Mouse (Mus musculus) hindbrain, embryonic 15.5 days (tissue): ENCODE data around the gene Nol10. TPM values are rescaled to one million over a fixed set of nuclear protein-coding genes. Genes with fewer than 3 reads are reported as not detected.

Experiments used
- ATAC-seq: fragments of 200-750 bp; cut with Nextera tagmentation; 2 replicates; pipeline ENCODE4 v1.8.0; 2017; ENCODE audit warnings: low read depth, moderate number of reproducible peaks, moderate TSS enrichment; ENCODE audit not compliant: low FRiP score
- H3K27ac ChIP-seq: fragments of 300-500 bp; sonication (generic); replicated peaks from 2 replicates; pipeline ENCODE4 v1.5.1; 2015; ENCODE audit warnings: mild to moderate bottlenecking, inconsistent platforms
- H3K27me3 ChIP-seq: fragments of 300-500 bp; sonication (generic); 2 replicates; pipeline ENCODE4 v1.6.1; 2015; ENCODE audit warnings: control low read depth, inconsistent platforms
- H3K36me3 ChIP-seq: fragments of 300-500 bp; sonication (generic); 2 replicates; pipeline ENCODE4 v1.6.1; 2015; ENCODE audit warnings: control low read depth, inconsistent platforms
- H3K4me1 ChIP-seq: fragments of 300-500 bp; sonication (generic); replicated peaks from 2 replicates; pipeline ENCODE4 v1.6.1; 2015; ENCODE audit warnings: control low read depth, inconsistent platforms
- H3K4me2 ChIP-seq: fragments of 300-500 bp; sonication (generic); 2 replicates; pipeline ENCODE4 v1.6.1; 2015; ENCODE audit warnings: moderate library complexity, mild to moderate bottlenecking, inconsistent platforms
- H3K4me3 ChIP-seq: fragments of 300-500 bp; sonication (generic); 2 replicates; pipeline ENCODE4 v1.5.1; 2015; ENCODE audit warnings: mild to moderate bottlenecking, inconsistent platforms
- H3K9ac ChIP-seq: fragments of 300-500 bp; sonication (generic); 2 replicates; pipeline ENCODE4 v1.6.1; 2015; ENCODE audit warnings: inconsistent platforms
- H3K9me3 ChIP-seq: fragments of 300-500 bp; sonication (generic); 2 replicates; pipeline ENCODE4 v1.6.1; 2016; ENCODE audit warnings: control low read depth, inconsistent platforms
- WGBS: fragments of 180-500 bp; shearing (Covaris S2); methylation state at CpG from one replicate; pipeline ENCODE4 v1.1.7; 2015; 5-methylcytosine and 5-hydroxymethylcytosine counted together
- polyA plus RNA-seq: library from polyadenylated mRNA; unstranded; fragments of >200 nt; fragmentation: Nextera tagmentation; extraction: Ambion mirVana; gene quantifications from 2 replicates; pipeline ENCODE4 v1.2.1, GENCODE M21; 2015

Nol10 gene
- polyA plus RNA-seq, 1 experiment from 2014 or later: 21.0 TPM

GRCm38 (mm10) chr12:17369551-17370325 is 21.5 kb downstream of the Nol10 start:
- 96% methylated on average over 7 of the region's 7 CpGs for WGBS
- Histone ChIP-seq H3K27ac (no peak overlapping the region), H3K27me3 (no peaks in the 10 kb centered on the region), H3K4me1 (no peaks in the 10 kb centered on the region), H3K9me3 (no peaks in the 10 kb centered on the region), H3K36me3 (peaks cover 64% of the 10 kb centered on the region), H3K4me3 (no peak overlapping the region), H3K4me2 (no peak overlapping the region), H3K9ac (no peak overlapping the region)
- no peak for ATAC-seq

GRCm38 (mm10) chr12:17371589-17372235 is 23.5 kb downstream of the Nol10 start:
- ATAC-seq: no peak
- WGBS: 88% methylated on average over 8 of the region's 8 CpGs
- no peak overlapping the region for H3K27ac ChIP-seq
- H3K36me3 ChIP-seq: peaks cover 77% of the 10 kb centered on the region
- no peak overlapping the region for H3K9ac ChIP-seq
- H3K9me3 ChIP-seq: no peaks in the 10 kb centered on the region
- H3K4me1 ChIP-seq: no peaks in the 10 kb centered on the region
- no peak overlapping the region for H3K4me2 ChIP-seq
- H3K27me3 ChIP-seq: no peaks in the 10 kb centered on the region
- no peak overlapping the region for H3K4me3 ChIP-seq

GRCm38 (mm10) chr12:17372696-17373095 is 24.4 kb downstream of the Nol10 start:
- WGBS: 83% methylated on average over 3 of the region's 3 CpGs
- H3K9me3 ChIP-seq: no peaks in the 10 kb centered on the region
- peaks cover 76% of the 10 kb centered on the region for H3K36me3 ChIP-seq
- no peak for ATAC-seq
- no peak overlapping the region for H3K9ac ChIP-seq
- no peaks in the 10 kb centered on the region for H3K4me1 ChIP-seq
- H3K27me3 ChIP-seq: no peaks in the 10 kb centered on the region
- H3K4me3 ChIP-seq: no peak overlapping the region
- H3K4me2 ChIP-seq: no peak overlapping the region
- H3K27ac ChIP-seq: no peak overlapping the region

- H3K36me3 ChIP-seq: peaks cover 78% of the 10 kb centered on the region
- whole genome bisulfite sequencing: 99% methylated on average over 5 of the region's 5 CpGs
These were observed 25.3 kb downstream of the Nol10 start for GRCm38 (mm10) chr12:17373470-17373975.

GRCm38 (mm10) chr12:17375243-17375642 is 27.0 kb downstream of the Nol10 start:
- Histone ChIP-seq H3K4me3 (no peak overlapping the region), H3K9me3 (no peaks in the 10 kb centered on the region), H3K27me3 (no peaks in the 10 kb centered on the region), H3K9ac (no peak overlapping the region), H3K4me2 (no peak overlapping the region), H3K27ac (no peak overlapping the region), H3K4me1 (no peaks in the 10 kb centered on the region), H3K36me3 (peaks cover 84% of the 10 kb centered on the region)
- WGBS: 97% methylated on average over 4 of the region's 4 CpGs
- no peak for ATAC-seq

More at GRCm38 (mm10) chr12:17373470-17373975, 25.3 kb downstream of the Nol10 start:
- H3K9ac ChIP-seq: no peak overlapping the region
- no peak for ATAC-seq
- no peak overlapping the region for H3K27ac ChIP-seq
- no peaks in the 10 kb centered on the region for H3K27me3 ChIP-seq
- no peak overlapping the region for H3K4me2 ChIP-seq
- H3K4me1 ChIP-seq: no peaks in the 10 kb centered on the region
- no peak overlapping the region for H3K4me3 ChIP-seq
- no peaks in the 10 kb centered on the region for H3K9me3 ChIP-seq

GRCm38 (mm10) chr12:17376521-17376920 is 28.3 kb downstream of the Nol10 start:
- Histone ChIP-seq H3K4me3 (no peak overlapping the region), H3K9ac (no peak overlapping the region), H3K4me1 (no peaks in the 10 kb centered on the region), H3K36me3 (peaks cover 82% of the 10 kb centered on the region), H3K27ac (no peak overlapping the region), H3K9me3 (no peaks in the 10 kb centered on the region), H3K27me3 (no peaks in the 10 kb centered on the region), H3K4me2 (no peak overlapping the region)
- 87% methylated on average over 6 of the region's 6 CpGs for WGBS
- no peak for ATAC-seq

- 91% methylated on average over 6 of the region's 6 CpGs for WGBS
- no peaks in the 10 kb centered on the region for H3K4me1 ChIP-seq
- H3K36me3 ChIP-seq: peaks cover 49% of the 10 kb centered on the region
- H3K27me3 ChIP-seq: no peaks in the 10 kb centered on the region
- no peak overlapping the region for H3K4me3 ChIP-seq
- ATAC-seq: no peak
- no peaks in the 10 kb centered on the region for H3K9me3 ChIP-seq
- no peak overlapping the region for H3K27ac ChIP-seq
- H3K9ac ChIP-seq: no peak overlapping the region
- no peak overlapping the region for H3K4me2 ChIP-seq
These were observed 32.7 kb downstream of the Nol10 start for GRCm38 (mm10) chr12:17380991-17381390.

- no peaks in the 10 kb centered on the region for H3K27me3 ChIP-seq
- peaks cover 35% of the 10 kb centered on the region for H3K36me3 ChIP-seq
- H3K4me2 ChIP-seq: no peak overlapping the region
- H3K9me3 ChIP-seq: no peaks in the 10 kb centered on the region
- no peak overlapping the region for H3K27ac ChIP-seq
- WGBS: 88% methylated on average over 7 of the region's 7 CpGs
- no peak overlapping the region for H3K9ac ChIP-seq
- no peak overlapping the region for H3K4me3 ChIP-seq
- ATAC-seq: no peak
- no peaks in the 10 kb centered on the region for H3K4me1 ChIP-seq
These were observed 34.5 kb downstream of the Nol10 start for GRCm38 (mm10) chr12:17382759-17383158.

GRCm38 (mm10) chr12:17386896-17387295 is 38.6 kb downstream of the Nol10 start:
- Histone ChIP-seq H3K4me3 (no peak overlapping the region), H3K9ac (no peak overlapping the region), H3K27me3 (no peaks in the 10 kb centered on the region), H3K27ac (no peak overlapping the region), H3K4me2 (no peak overlapping the region), H3K36me3 (peaks cover 4% of the 10 kb centered on the region; the same call in 1 of the 2 replicates), H3K4me1 (no peaks in the 10 kb centered on the region), H3K9me3 (no peaks in the 10 kb centered on the region)
- ATAC-seq: no peak
- WGBS: 89% methylated on average over 3 of the region's 3 CpGs

- Histone ChIP-seq H3K4me1 (no peaks in the 10 kb centered on the region), H3K27ac (no peak overlapping the region), H3K4me3 (no peak overlapping the region), H3K27me3 (no peaks in the 10 kb centered on the region), H3K36me3 (no peaks in the 10 kb centered on the region), H3K4me2 (no peak overlapping the region), H3K9ac (no peak overlapping the region), H3K9me3 (no peaks in the 10 kb centered on the region)
- WGBS: 90% methylated on average over 12 of the region's 12 CpGs
- ATAC-seq: no peak
These were observed 39.3 kb downstream of the Nol10 start for GRCm38 (mm10) chr12:17387332-17388135.

- ATAC-seq: no peak
- H3K4me3 ChIP-seq: no peak overlapping the region
- H3K9me3 ChIP-seq: no peaks in the 10 kb centered on the region
- H3K27me3 ChIP-seq: no peaks in the 10 kb centered on the region
- H3K4me2 ChIP-seq: no peak overlapping the region
- H3K27ac ChIP-seq: no peak overlapping the region
- WGBS: 100% methylated on average over 1 of the region's 1 CpGs
- H3K4me1 ChIP-seq: no peaks in the 10 kb centered on the region
- H3K36me3 ChIP-seq: peaks cover 2% of the 10 kb centered on the region; the same call in 1 of the 2 replicates
- H3K9ac ChIP-seq: no peak overlapping the region
These were observed 39.8 kb downstream of the Nol10 start for GRCm38 (mm10) chr12:17388136-17388437.

- no peak for ATAC-seq
- H3K4me1 ChIP-seq: no peaks in the 10 kb centered on the region
These were observed 41.8 kb downstream of the Nol10 start for GRCm38 (mm10) chr12:17390036-17390435.

More at GRCm38 (mm10) chr12:17390036-17390435, 41.8 kb downstream of the Nol10 start:
- no peaks in the 10 kb centered on the region for H3K9me3 ChIP-seq
- no peak overlapping the region for H3K27ac ChIP-seq
- no peak overlapping the region for H3K4me2 ChIP-seq
- H3K36me3 ChIP-seq: peaks cover 3% of the 10 kb centered on the region; the same call in 1 of the 2 replicates
- H3K27me3 ChIP-seq: no peaks in the 10 kb centered on the region
- H3K4me3 ChIP-seq: no peak overlapping the region
- H3K9ac ChIP-seq: no peak overlapping the region
